ENCODE assay signal across 19 mouse cellular contexts in the genomic region with DNA sequence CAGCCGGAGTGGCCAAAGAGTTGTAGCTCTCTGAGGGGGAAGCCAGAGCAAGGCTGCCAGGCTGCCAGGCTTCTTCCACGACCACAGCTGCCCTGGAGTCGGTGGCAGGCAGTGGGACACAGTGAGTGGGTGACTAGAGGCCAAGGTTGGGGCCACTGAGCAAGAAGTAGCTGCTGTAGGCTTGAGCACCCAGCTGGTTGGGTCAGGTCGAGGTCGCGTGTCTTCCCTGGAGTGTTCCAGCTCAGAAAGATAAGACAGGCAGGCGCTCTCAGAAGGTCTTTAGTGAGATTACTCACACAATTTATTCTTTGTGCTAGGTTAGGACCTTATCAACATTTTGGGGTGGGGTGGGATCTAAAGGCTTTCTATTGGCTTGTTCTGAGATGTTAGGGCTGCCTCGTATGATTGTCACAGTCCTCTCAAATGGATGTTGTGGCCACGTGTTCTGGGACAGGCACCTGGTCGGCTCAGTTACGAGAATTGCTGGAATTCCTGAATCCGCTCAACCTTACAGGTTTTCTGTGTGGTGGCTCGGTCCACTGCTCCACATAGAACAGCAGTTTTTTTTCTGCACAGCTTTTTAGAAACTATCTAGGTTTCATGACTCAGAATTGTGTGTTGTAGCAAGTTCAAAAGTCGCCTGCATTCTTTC. TPM values are rescaled to one million over a fixed set of nuclear protein-coding genes. Genes with fewer than 3 reads are reported as not detected.
A peak's percentile ranks its signal among the peaks of the same experiment; 100 is the strongest.
DNase-seq lines count a peak whose midpoint lies in the region; ATAC-seq and TF ChIP-seq lines count a peak whose summit lies in the region.
"Had no signal": no experiment of that assay in that cellular context is flagged by ENCODE, and none has a peak within 500 bp of the region (broad histone marks: within the 10 kb centered on the region; RNA-seq: fewer than 3 reads in every experiment).

No protein-coding gene starts in this region.

- H3K9ac ChIP-seq in midbrain, embryonic 11.5 days (ENCODE audit: low read length): no peak overlapping the region
- no peak overlapping the region for H3K9ac ChIP-seq in midbrain, embryonic 14.5 days (replicated peaks; ENCODE audit: low read length)
- H3K9ac ChIP-seq in intestine, postnatal 0 days (ENCODE audit: low read depth, low read length): no peak overlapping the region
- H3K9ac ChIP-seq in kidney, embryonic 16.5 days (replicated peaks; ENCODE audit: low read length): no peak overlapping the region
- H3K9ac ChIP-seq in hindbrain, embryonic 14.5 days: no peak overlapping the region
- H3K9ac ChIP-seq: heart, embryonic 13.5 days; neural tube, embryonic 12.5 days had no signal

- TF ChIP-seq CTCF in intestine, postnatal 0 days (IDR thresholded peaks at IDR 0.05; ENCODE audit: low read depth): no peak

- no peaks in the 10 kb centered on the region for H3K4me1 ChIP-seq in midbrain, embryonic 11.5 days (ENCODE audit: control insufficient read depth, insufficient read depth, low read length)
- H3K4me1 ChIP-seq in midbrain, embryonic 14.5 days (ENCODE audit: control insufficient read depth, insufficient read depth, low read length): no peaks in the 10 kb centered on the region
- no peaks in the 10 kb centered on the region for H3K4me1 ChIP-seq in intestine, postnatal 0 days (replicated peaks; ENCODE audit: control insufficient read depth, insufficient read depth, low read length)
- no peaks in the 10 kb centered on the region for H3K4me1 ChIP-seq in kidney, embryonic 16.5 days (ENCODE audit: insufficient read depth, low read length)
- H3K4me1 ChIP-seq in hindbrain, embryonic 14.5 days (replicated peaks; ENCODE audit: control insufficient read depth, insufficient read depth, low read length): no peaks in the 10 kb centered on the region
- H3K4me1 ChIP-seq: limb, embryonic 10.5 days; neural tube, embryonic 12.5 days had no signal

- DNase-seq in midbrain, embryonic 11.5 days (ENCODE audit: low spot score, missing footprints): peak; percentile 51
- no peak for DNase-seq in midbrain, embryonic 14.5 days
- no peak for DNase-seq in urinary bladder, postnatal 25 days (ENCODE audit: low spot score)
- DNase-seq in left cerebral cortex, postnatal 14 days (ENCODE audit: low spot score in 2 of 2): no peak
- DNase-seq in hindbrain, embryonic 14.5 days (ENCODE audit: low spot score): no peak
- DNase-seq: cerebellum, adult 9-11 months; gastrocnemius, postnatal 36 days; lung, adult 2 months; lung, postnatal 36 days had no signal

- ATAC-seq in midbrain, embryonic 11.5 days (ENCODE audit: low FRiP score): no peak
- no peak for ATAC-seq in midbrain, embryonic 14.5 days (ENCODE audit: low FRiP score, low TSS enrichment)
- peak; percentile 68 for ATAC-seq in intestine, postnatal 0 days
- ATAC-seq in kidney, embryonic 16.5 days (ENCODE audit: low FRiP score, low TSS enrichment): peak; percentile 49; the same call in 1 of the 2 replicates
- no peak for ATAC-seq in hindbrain, embryonic 14.5 days (ENCODE audit: low FRiP score)

- no peak overlapping the region for H3K4me3 ChIP-seq in midbrain, embryonic 11.5 days (ENCODE audit: low read depth, low read length)
- no peak overlapping the region for H3K4me3 ChIP-seq in midbrain, embryonic 14.5 days (replicated peaks; ENCODE audit: low read depth, low read length)
- H3K4me3 ChIP-seq in intestine, postnatal 0 days (ENCODE audit: low read depth, low read length): no peak overlapping the region
- H3K4me3 ChIP-seq in kidney, embryonic 16.5 days (ENCODE audit: low read length): no peak overlapping the region
- H3K4me3 ChIP-seq in hindbrain, embryonic 14.5 days (replicated peaks; ENCODE audit: low read length): no peak overlapping the region
- H3K4me3 ChIP-seq: heart, embryonic 13.5 days; layer of hippocampus, adult 2 months; limb, embryonic 10.5 days; neural tube, embryonic 12.5 days had no signal

- no peaks in the 10 kb centered on the region for H3K27me3 ChIP-seq in midbrain, embryonic 11.5 days (ENCODE audit: control insufficient read depth, insufficient read depth, low read length)
- H3K27me3 ChIP-seq in midbrain, embryonic 14.5 days (ENCODE audit: control insufficient read depth, insufficient read depth, low read length): no peaks in the 10 kb centered on the region
- H3K27me3 ChIP-seq in intestine, postnatal 0 days (replicated peaks; ENCODE audit: control insufficient read depth, insufficient read depth, low read length): no peaks in the 10 kb centered on the region
- H3K27me3 ChIP-seq in kidney, embryonic 16.5 days (ENCODE audit: insufficient read depth, low read length): no peaks in the 10 kb centered on the region
- no peaks in the 10 kb centered on the region for H3K27me3 ChIP-seq in hindbrain, embryonic 14.5 days (ENCODE audit: control insufficient read depth, insufficient read depth, low read length)
- H3K27me3 ChIP-seq: heart, embryonic 13.5 days; neural tube, embryonic 12.5 days had no signal

- WGBS in midbrain, embryonic 11.5 days: 88% methylated on average over 14 of the region's 14 CpGs
- 89% methylated on average over 14 of the region's 14 CpGs for WGBS in midbrain, embryonic 14.5 days
- WGBS in intestine, postnatal 0 days: 57% methylated on average over 14 of the region's 14 CpGs
- 56% methylated on average over 14 of the region's 14 CpGs for WGBS in kidney, embryonic 16.5 days
- WGBS in hindbrain, embryonic 14.5 days: 87% methylated on average over 14 of the region's 14 CpGs

- H3K4me2 ChIP-seq in midbrain, embryonic 11.5 days: no peak overlapping the region
- H3K4me2 ChIP-seq in midbrain, embryonic 14.5 days (ENCODE audit: low read length): no peak overlapping the region
- no peak overlapping the region for H3K4me2 ChIP-seq in intestine, postnatal 0 days (replicated peaks; ENCODE audit: low read depth)
- H3K4me2 ChIP-seq in kidney, embryonic 16.5 days (replicated peaks; ENCODE audit: low read depth, low read length): no peak overlapping the region
- H3K4me2 ChIP-seq in hindbrain, embryonic 14.5 days (replicated peaks): no peak overlapping the region
- H3K4me2 ChIP-seq: heart, embryonic 13.5 days; liver, embryonic 11.5 days; neural tube, embryonic 12.5 days had no signal

- intact Hi-C loops in left cerebral cortex, postnatal 14 days (cut with DNase I): no loop called here

- H3K9me3 ChIP-seq in midbrain, embryonic 11.5 days (ENCODE audit: control insufficient read depth, low read length): no peaks in the 10 kb centered on the region
- no peaks in the 10 kb centered on the region for H3K9me3 ChIP-seq in midbrain, embryonic 14.5 days (ENCODE audit: control insufficient read depth, low read length)
- no peaks in the 10 kb centered on the region for H3K9me3 ChIP-seq in intestine, postnatal 0 days (ENCODE audit: control insufficient read depth)
- H3K9me3 ChIP-seq in kidney, embryonic 16.5 days (ENCODE audit: low read length): no peaks in the 10 kb centered on the region
- H3K9me3 ChIP-seq in hindbrain, embryonic 14.5 days (ENCODE audit: control insufficient read depth, low read length): no peaks in the 10 kb centered on the region
- H3K9me3 ChIP-seq: heart, embryonic 13.5 days; limb, embryonic 10.5 days; neural tube, embryonic 12.5 days had no signal

- no peak overlapping the region for H3K27ac ChIP-seq in midbrain, embryonic 11.5 days (ENCODE audit: low read depth, low read length)
- H3K27ac ChIP-seq in midbrain, embryonic 14.5 days (replicated peaks; ENCODE audit: low read depth, low read length): no peak overlapping the region
- peak overlapping the region; percentile 47; the same call in 1 of the 2 replicates for H3K27ac ChIP-seq in intestine, postnatal 0 days (ENCODE audit: low read depth, low read length)
- 0 out of 2 replicates have a peak overlapping the region, but pooled peaks have one; percentile 29 for H3K27ac ChIP-seq in kidney, embryonic 16.5 days (ENCODE audit: low read length)
- no peak overlapping the region for H3K27ac ChIP-seq in hindbrain, embryonic 14.5 days
- H3K27ac ChIP-seq: heart, embryonic 13.5 days; limb, embryonic 10.5 days; neural tube, embryonic 12.5 days had no signal

- no peaks in the 10 kb centered on the region for H3K36me3 ChIP-seq in midbrain, embryonic 11.5 days (ENCODE audit: control insufficient read depth, insufficient read depth, low read length)
- no peaks in the 10 kb centered on the region for H3K36me3 ChIP-seq in midbrain, embryonic 14.5 days (ENCODE audit: control insufficient read depth, insufficient read depth, low read length)
- no peaks in the 10 kb centered on the region for H3K36me3 ChIP-seq in intestine, postnatal 0 days (ENCODE audit: control insufficient read depth, insufficient read depth)
- no peaks in the 10 kb centered on the region for H3K36me3 ChIP-seq in kidney, embryonic 16.5 days (ENCODE audit: insufficient read depth, low read length)
- H3K36me3 ChIP-seq in hindbrain, embryonic 14.5 days (replicated peaks; ENCODE audit: control insufficient read depth, insufficient read depth): no peaks in the 10 kb centered on the region
- H3K36me3 ChIP-seq: heart, embryonic 13.5 days; limb, embryonic 10.5 days; neural tube, embryonic 12.5 days had no signal

RNA-seq across cellular contexts. Expression of gene Spg20, which starts 6.4 kb away (rescaled TPM):
- polyA plus RNA-seq in midbrain, embryonic 11.5 days (2014; fragmentation: Nextera tagmentation; extraction: Ambion mirVana): 41.1 and 46.3 TPM in 2 replicates
- 11.8 and 16.4 TPM in 2 replicates for polyA plus RNA-seq in midbrain, embryonic 14.5 days (2014; fragmentation: Nextera tagmentation; extraction: Ambion mirVana)
- 27.9 and 30.0 TPM in 2 replicates for polyA plus RNA-seq in intestine, postnatal 0 days (2015; fragmentation: Nextera tagmentation; extraction: Ambion mirVana)
- polyA plus RNA-seq in kidney, embryonic 16.5 days (2015; fragmentation: Nextera tagmentation; extraction: Ambion mirVana): 44.3 and 45.7 TPM in 2 replicates
- total RNA-seq in left cerebral cortex, postnatal 14 days (2021): 10 to 100 TPM; 16.5 to 17.0 TPM
- polyA plus RNA-seq in hindbrain, embryonic 14.5 days (2014; fragmentation: Nextera tagmentation; extraction: Ambion mirVana): 16.2 and 19.5 TPM in 2 replicates

RNA-seq across cellular contexts. Expression of gene Ccdc169, which starts 31.6 kb away (rescaled TPM):
- 0.15 TPM in 1 of 2 replicates, not detected in the other for polyA plus RNA-seq in midbrain, embryonic 11.5 days (2014; fragmentation: Nextera tagmentation; extraction: Ambion mirVana)
- polyA plus RNA-seq in midbrain, embryonic 14.5 days (2014; fragmentation: Nextera tagmentation; extraction: Ambion mirVana): 0.12 TPM in 1 of 2 replicates, not detected in the other
- polyA plus RNA-seq in intestine, postnatal 0 days (2015; fragmentation: Nextera tagmentation; extraction: Ambion mirVana): 0.09 TPM in 2 replicates
- not detected in 2 replicates for polyA plus RNA-seq in kidney, embryonic 16.5 days (2015; fragmentation: Nextera tagmentation; extraction: Ambion mirVana)
- under 1 TPM in 1 of 2 experiments, not detected in 1; 0.15 TPM for total RNA-seq in left cerebral cortex, postnatal 14 days (2021)
- polyA plus RNA-seq in hindbrain, embryonic 14.5 days (2014; fragmentation: Nextera tagmentation; extraction: Ambion mirVana): 0.30 TPM in 1 of 2 replicates, not detected in the other
- total RNA-seq: hematopoietic stem cell, adult 5-6 weeks; monocyte, adult 5-6 weeks had no signal
- polyA plus RNA-seq: liver, embryonic 11.5 days; lung, adult 2 months; neural tube, embryonic 12.5 days had no signal

RNA-seq across cellular contexts. Expression of gene Ccna1, which starts 50.2 kb away (rescaled TPM):
- polyA plus RNA-seq in midbrain, embryonic 11.5 days (2014; fragmentation: Nextera tagmentation; extraction: Ambion mirVana): 2.3 and 2.6 TPM in 2 replicates
- 1.1 and 2.2 TPM in 2 replicates for polyA plus RNA-seq in midbrain, embryonic 14.5 days (2014; fragmentation: Nextera tagmentation; extraction: Ambion mirVana)
- polyA plus RNA-seq in intestine, postnatal 0 days (2015; fragmentation: Nextera tagmentation; extraction: Ambion mirVana): 0.86 and 1.3 TPM in 2 replicates
- polyA plus RNA-seq in kidney, embryonic 16.5 days (2015; fragmentation: Nextera tagmentation; extraction: Ambion mirVana): 1.1 and 3.1 TPM in 2 replicates
- total RNA-seq in left cerebral cortex, postnatal 14 days (2021): 1 to 10 TPM; 1.6 to 1.9 TPM
- polyA plus RNA-seq in hindbrain, embryonic 14.5 days (2014; fragmentation: Nextera tagmentation; extraction: Ambion mirVana): 1.5 and 1.7 TPM in 2 replicates
- total RNA-seq: adrenal gland, postnatal 36 days; gastrocnemius, postnatal 36 days; hematopoietic stem cell, adult 5-6 weeks; monocyte, adult 5-6 weeks had no signal

Comparison
In these comparisons a context has a peak if more than half of its experiments do, and no peak if none do; other contexts are left out.
1. ATAC-seq: peak in intestine, postnatal 0 days (single experiment) and kidney, embryonic 16.5 days (single experiment); none in midbrain, embryonic 11.5 days (single experiment), midbrain, embryonic 14.5 days (single experiment) and hindbrain, embryonic 14.5 days (single experiment).
2. H3K27ac ChIP-seq: peak in intestine, postnatal 0 days (single experiment) and kidney, embryonic 16.5 days (single experiment); none in midbrain, embryonic 11.5 days (single experiment), midbrain, embryonic 14.5 days (single experiment) and hindbrain, embryonic 14.5 days (single experiment).